In genomic region chr15:9120081-9120480, GRCm38 (mm10) we compare ENCODE assay signal across 8 mouse cellular contexts. TPM values are rescaled to one million over a fixed set of nuclear protein-coding genes. Genes with fewer than 3 reads are reported as not detected.
DNase-seq lines count a peak whose midpoint lies in the region; ATAC-seq and TF ChIP-seq lines count a peak whose summit lies in the region.

No protein-coding gene starts in this region.

- DNase-seq in adrenal gland, adult (ENCODE audit: inconsistent age in 2 of 2, low spot score in 1 of 2) = peak; percentile 41 to 78
- DNase-seq in adrenal gland, postnatal 4 days (ENCODE audit: low spot score in 2 of 2) = no peak
- DNase-seq in CD8-positive naive resting alpha-beta T cell, adult 2 months (ENCODE audit: low read depth in 2 of 2, low spot score in 2 of 2) = peak; percentile 14 to 23
- peak; percentile 83 for DNase-seq in brain, embryonic 14.5 days (ENCODE audit: low read depth)
- peak; percentile 40 for DNase-seq in forebrain, embryonic 10.5 days (ENCODE audit: extremely low spot score, low spot score)
- DNase-seq in liver, postnatal 0 days = peak; percentile 55

- 95% methylated on average over 2 of the region's 2 CpGs for WGBS in forebrain, embryonic 10.5 days
- WGBS in intestine, embryonic 15.5 days = 96% methylated on average over 2 of the region's 2 CpGs
- WGBS in liver, postnatal 0 days (ENCODE audit: insufficient replicate concordance) = 95% methylated on average over 2 of the region's 2 CpGs
- 92% methylated on average over 2 of the region's 2 CpGs for WGBS in neural tube, embryonic 12.5 days

- no peak overlapping the region for H3K4me2 ChIP-seq in intestine, embryonic 15.5 days (replicated peaks)
- H3K4me2 ChIP-seq in liver, postnatal 0 days (ENCODE audit: low read depth, low read length) = no peak overlapping the region
- H3K4me2 ChIP-seq in neural tube, embryonic 12.5 days (replicated peaks) = no peak overlapping the region

- H3K27ac ChIP-seq in forebrain, embryonic 10.5 days = no peak overlapping the region
- no peak overlapping the region for H3K27ac ChIP-seq in intestine, embryonic 15.5 days
- no peak overlapping the region for H3K27ac ChIP-seq in liver, postnatal 0 days (ENCODE audit: low read depth)
- H3K27ac ChIP-seq in neural tube, embryonic 12.5 days = no peak overlapping the region

- H3K27me3 ChIP-seq in forebrain, embryonic 10.5 days (ENCODE audit: poor library complexity, severe bottlenecking) = no peaks in the 10 kb centered on the region
- no peaks in the 10 kb centered on the region for H3K27me3 ChIP-seq in intestine, embryonic 15.5 days (replicated peaks)
- no peaks in the 10 kb centered on the region for H3K27me3 ChIP-seq in liver, postnatal 0 days (ENCODE audit: insufficient read depth, low read length)
- H3K27me3 ChIP-seq in neural tube, embryonic 12.5 days (replicated peaks) = no peaks in the 10 kb centered on the region

- H3K9ac ChIP-seq in intestine, embryonic 15.5 days = no peak overlapping the region
- H3K9ac ChIP-seq in liver, postnatal 0 days (replicated peaks) = no peak overlapping the region
- H3K9ac ChIP-seq in neural tube, embryonic 12.5 days = no peak overlapping the region

- ATAC-seq in intestine, embryonic 15.5 days = peak; percentile 57
- ATAC-seq in liver, postnatal 0 days = peak; percentile 26; the same call in 1 of the 2 replicates
- ATAC-seq in neural tube, embryonic 12.5 days (ENCODE audit: low FRiP score, low read depth) = peak; percentile 79

- no peak for TF ChIP-seq POLR2A in brain, embryonic 14.5 days (IDR thresholded peaks at IDR 0.05; ENCODE audit: borderline replicate concordance, extremely low read depth, insufficient read depth, insufficient read length, poor library complexity, severe bottlenecking)

- TF ChIP-seq CTCF in brain, embryonic 14.5 days (IDR thresholded peaks at IDR 0.05; ENCODE audit: borderline replicate concordance, extremely low read depth, insufficient read depth, insufficient read length) = peak; percentile 91
- TF ChIP-seq CTCF in liver, postnatal 0 days (IDR thresholded peaks at IDR 0.05; ENCODE audit: low read depth) = peak; percentile 99

- TF ChIP-seq EP300 in liver, postnatal 0 days (IDR thresholded peaks at IDR 0.05; ENCODE audit: low read depth) = no peak

- H3K36me3 ChIP-seq in forebrain, embryonic 10.5 days (replicated peaks) = peaks cover 100% of the 10 kb centered on the region
- H3K36me3 ChIP-seq in intestine, embryonic 15.5 days = peaks cover 37% of the 10 kb centered on the region
- peaks cover 56% of the 10 kb centered on the region for H3K36me3 ChIP-seq in liver, postnatal 0 days (replicated peaks; ENCODE audit: insufficient read depth, low read length)
- H3K36me3 ChIP-seq in neural tube, embryonic 12.5 days = peaks cover 84% of the 10 kb centered on the region

- H3K4me3 ChIP-seq in forebrain, embryonic 10.5 days = no peak overlapping the region
- no peak overlapping the region for H3K4me3 ChIP-seq in intestine, embryonic 15.5 days (replicated peaks)
- no peak overlapping the region for H3K4me3 ChIP-seq in liver, postnatal 0 days (ENCODE audit: low read depth, low read length)
- H3K4me3 ChIP-seq in neural tube, embryonic 12.5 days = no peak overlapping the region

- H3K9me3 ChIP-seq in forebrain, embryonic 10.5 days = no peaks in the 10 kb centered on the region
- H3K9me3 ChIP-seq in intestine, embryonic 15.5 days = no peaks in the 10 kb centered on the region
- H3K9me3 ChIP-seq in liver, postnatal 0 days (ENCODE audit: low read length) = no peaks in the 10 kb centered on the region
- no peaks in the 10 kb centered on the region for H3K9me3 ChIP-seq in neural tube, embryonic 12.5 days

- H3K4me1 ChIP-seq in forebrain, embryonic 10.5 days = no peaks in the 10 kb centered on the region
- H3K4me1 ChIP-seq in intestine, embryonic 15.5 days (replicated peaks) = no peaks in the 10 kb centered on the region
- peaks cover 3% of the 10 kb centered on the region for H3K4me1 ChIP-seq in liver, postnatal 0 days (ENCODE audit: insufficient read depth)
- H3K4me1 ChIP-seq in neural tube, embryonic 12.5 days = no peaks in the 10 kb centered on the region

RNA-seq across cellular contexts. Expression of gene Lmbrd2, which starts 20.3 kb away (rescaled TPM):
- 10 to 100 TPM; 23.1 to 24.5 TPM for total RNA-seq in adrenal gland, postnatal 4 days (2021)
- 11.0 and 14.5 TPM in 2 replicates for polyA plus RNA-seq in brain, embryonic 14.5 days (2012; rRNA removed)
- 2.2 and 2.7 TPM in 2 replicates for polyA plus RNA-seq in forebrain, embryonic 10.5 days (2016; fragmentation: Nextera tagmentation; extraction: Ambion mirVana)
- 3.4 and 3.9 TPM in 2 replicates for polyA plus RNA-seq in intestine, embryonic 15.5 days (2015; fragmentation: Nextera tagmentation; extraction: Ambion mirVana)
- 1.5 and 1.8 TPM in 2 replicates for polyA plus RNA-seq in liver, postnatal 0 days (2015; fragmentation: Nextera tagmentation; extraction: Ambion mirVana)
- polyA plus RNA-seq in neural tube, embryonic 12.5 days (2016; fragmentation: Nextera tagmentation; extraction: Ambion mirVana) = 3.3 and 4.1 TPM in 2 replicates

RNA-seq across cellular contexts. Expression of gene Skp2, which starts 35.1 kb away (rescaled TPM):
- total RNA-seq in adrenal gland, postnatal 4 days (2021) = 10 to 100 TPM; 12.0 to 14.6 TPM
- 10.9 and 15.7 TPM in 2 replicates for polyA plus RNA-seq in brain, embryonic 14.5 days (2012; rRNA removed)
- 134 and 136 TPM in 2 replicates for polyA plus RNA-seq in forebrain, embryonic 10.5 days (2016; fragmentation: Nextera tagmentation; extraction: Ambion mirVana)
- 53.8 and 59.5 TPM in 2 replicates for polyA plus RNA-seq in intestine, embryonic 15.5 days (2015; fragmentation: Nextera tagmentation; extraction: Ambion mirVana)
- polyA plus RNA-seq in liver, postnatal 0 days (2015; fragmentation: Nextera tagmentation; extraction: Ambion mirVana) = 6.0 and 6.4 TPM in 2 replicates
- 65.7 and 66.1 TPM in 2 replicates for polyA plus RNA-seq in neural tube, embryonic 12.5 days (2016; fragmentation: Nextera tagmentation; extraction: Ambion mirVana)

RNA-seq across cellular contexts. Expression of gene Nadk2, which starts 49.0 kb away (rescaled TPM):
- 10 to 100 TPM; 90.3 to 90.6 TPM for total RNA-seq in adrenal gland, postnatal 4 days (2021)
- 24.0 and 31.8 TPM in 2 replicates for polyA plus RNA-seq in brain, embryonic 14.5 days (2012; rRNA removed)
- polyA plus RNA-seq in forebrain, embryonic 10.5 days (2016; fragmentation: Nextera tagmentation; extraction: Ambion mirVana) = 30.1 and 30.4 TPM in 2 replicates
- polyA plus RNA-seq in intestine, embryonic 15.5 days (2015; fragmentation: Nextera tagmentation; extraction: Ambion mirVana) = 49.0 and 50.4 TPM in 2 replicates
- polyA plus RNA-seq in liver, postnatal 0 days (2015; fragmentation: Nextera tagmentation; extraction: Ambion mirVana) = 57.6 and 59.0 TPM in 2 replicates
- 33.1 and 33.3 TPM in 2 replicates for polyA plus RNA-seq in neural tube, embryonic 12.5 days (2016; fragmentation: Nextera tagmentation; extraction: Ambion mirVana)

Comparison
In these comparisons a context has a peak if more than half of its experiments do, and no peak if none do; other contexts are left out.
1. DNase-seq: peak in adrenal gland, adult (2 of 2), CD8-positive naive resting alpha-beta T cell, adult 2 months (2 of 2), brain, embryonic 14.5 days (single experiment), forebrain, embryonic 10.5 days (single experiment) and liver, postnatal 0 days (single experiment); none in adrenal gland, postnatal 4 days (0 of 2).
2. ATAC-seq: peak in every context shown above with its lines; median percentile 79 in neural tube, embryonic 12.5 days; 57 in intestine, embryonic 15.5 days; 26 in liver, postnatal 0 days.